Mouse (Mus musculus): ENCODE results near the gene Gngt2.

The Gngt2 gene

DNA sequence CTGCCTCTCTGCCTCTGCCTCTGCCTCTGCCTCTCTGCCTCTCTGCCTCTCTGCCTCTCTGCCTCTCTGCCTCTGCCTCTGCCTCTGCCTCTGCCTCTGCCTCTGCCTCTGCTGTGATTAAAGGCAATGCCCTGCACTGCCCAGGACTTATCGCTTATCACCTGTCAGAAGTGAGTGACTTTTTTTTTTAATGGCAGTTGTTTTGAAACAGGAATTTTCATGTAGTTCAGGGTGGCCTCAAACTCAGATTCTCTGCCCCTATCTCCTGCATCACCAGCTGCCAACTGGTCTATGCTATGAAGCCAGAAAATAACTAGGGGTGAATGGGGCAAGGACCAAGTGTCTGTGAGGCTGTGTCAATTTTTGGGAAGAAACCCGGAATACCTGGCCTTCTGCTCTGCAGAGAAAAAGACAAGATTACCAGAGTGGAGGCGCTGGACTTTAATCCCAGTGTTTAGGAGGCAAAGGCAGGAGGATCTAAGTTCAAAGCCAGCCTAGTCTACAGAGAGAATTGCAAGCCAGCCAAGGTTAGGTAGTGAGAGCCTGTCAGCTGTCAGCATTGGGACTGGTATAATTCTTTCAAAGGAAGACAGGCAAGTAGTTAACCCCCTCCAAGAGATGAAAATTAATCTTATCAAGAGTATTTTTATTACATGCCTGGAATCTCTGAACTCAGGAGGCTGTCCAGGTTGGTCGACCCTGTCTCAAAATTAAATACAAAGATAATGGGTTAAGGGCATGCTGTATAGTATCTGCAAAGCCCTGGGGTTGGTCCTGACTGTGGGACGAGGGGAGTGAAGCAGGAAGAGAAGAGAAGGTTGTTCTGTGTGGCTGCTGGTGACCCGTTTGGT, 10.5 kb upstream of the Gngt2 start:
- DNase-seq (ENCODE audit: low read depth, low spot score): no peak

DNA sequence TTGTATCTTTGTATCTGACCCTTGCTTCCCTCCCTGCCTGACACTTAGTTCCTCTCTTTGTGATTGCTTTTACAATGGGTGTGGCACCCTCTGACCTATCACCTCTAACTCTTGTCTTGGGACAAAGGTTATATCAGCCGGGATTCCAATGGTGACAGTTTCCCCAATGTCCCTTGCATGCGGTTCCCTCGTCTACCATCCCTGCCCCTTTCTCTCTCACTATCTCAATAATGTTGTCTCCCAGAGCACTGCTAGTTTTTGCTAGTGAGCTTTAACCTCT, 9.9 kb upstream of the Gngt2 start:
- DNase-seq (ENCODE audit: low read depth, low spot score): no peak

DNA sequence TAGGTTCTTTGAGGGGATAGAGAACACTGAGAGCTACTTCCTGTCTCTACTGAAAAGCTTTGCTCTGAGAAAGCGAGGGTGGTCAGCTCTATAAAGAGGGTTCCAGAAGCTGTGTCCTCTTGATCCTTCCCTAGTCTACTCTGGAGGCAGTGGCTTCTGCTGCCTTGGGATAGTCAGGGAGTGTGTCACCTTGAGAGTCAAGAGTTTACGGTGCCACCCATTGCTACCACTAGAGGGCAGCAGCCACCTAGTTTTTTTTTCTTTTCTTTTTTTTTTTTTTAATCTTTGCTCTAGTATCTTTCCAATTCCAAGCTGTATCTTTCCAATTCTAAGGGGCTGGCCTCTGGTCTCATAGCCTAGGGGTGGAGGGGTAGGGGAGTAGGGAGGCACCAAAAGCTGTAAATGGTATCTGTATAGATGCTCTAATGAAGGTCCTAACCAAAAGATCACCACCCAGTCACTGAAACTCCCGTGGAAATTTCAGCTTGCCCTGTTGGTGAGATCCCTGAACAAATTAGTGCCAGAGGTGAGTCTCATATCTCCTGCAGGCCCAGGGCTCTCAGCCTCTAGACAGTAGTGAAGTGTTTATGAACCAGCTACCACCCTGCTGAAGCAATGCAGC, 9.4 kb upstream of the Gngt2 start:
- DNase-seq (ENCODE audit: low read depth, low spot score): peak; percentile 82

DNA sequence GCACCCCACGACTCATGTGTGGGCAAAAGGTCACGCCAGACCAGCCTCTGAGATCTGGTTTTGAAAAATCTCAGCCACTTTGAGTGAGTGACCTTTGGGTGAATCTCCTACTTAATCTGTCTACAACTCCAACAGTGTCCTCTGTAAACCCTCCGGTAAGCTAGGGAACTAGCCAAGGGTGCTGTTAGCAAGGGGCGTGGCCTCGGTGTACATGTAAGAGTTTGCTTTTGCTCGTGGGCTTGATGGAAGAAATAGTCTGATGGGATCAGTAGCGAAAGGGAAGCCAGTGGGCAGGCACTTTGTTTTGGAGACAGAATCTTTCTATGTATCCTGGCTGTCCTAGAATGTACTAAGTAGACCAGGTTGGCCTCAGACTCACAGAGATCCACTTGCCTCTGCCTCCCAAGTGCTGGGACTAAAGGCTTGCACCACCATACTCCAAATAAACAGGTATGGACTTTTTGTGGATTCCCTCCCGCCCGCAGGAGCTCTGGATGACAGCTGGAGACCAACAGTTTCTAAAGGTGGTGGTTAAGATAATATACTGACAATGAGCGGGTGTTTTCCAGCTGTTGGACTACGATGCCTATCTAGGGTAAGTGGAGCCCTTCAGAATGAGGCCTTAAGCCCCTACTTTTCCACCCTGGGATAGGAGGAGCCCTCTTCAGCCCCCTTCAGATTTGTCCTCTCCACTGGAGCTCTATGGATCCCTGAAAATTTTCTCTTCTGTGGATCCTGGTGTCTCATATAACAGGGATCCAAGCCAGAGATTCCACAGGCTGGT, 8.6 kb upstream of the Gngt2 start:
- no peak for DNase-seq (ENCODE audit: low read depth, low spot score)

DNA sequence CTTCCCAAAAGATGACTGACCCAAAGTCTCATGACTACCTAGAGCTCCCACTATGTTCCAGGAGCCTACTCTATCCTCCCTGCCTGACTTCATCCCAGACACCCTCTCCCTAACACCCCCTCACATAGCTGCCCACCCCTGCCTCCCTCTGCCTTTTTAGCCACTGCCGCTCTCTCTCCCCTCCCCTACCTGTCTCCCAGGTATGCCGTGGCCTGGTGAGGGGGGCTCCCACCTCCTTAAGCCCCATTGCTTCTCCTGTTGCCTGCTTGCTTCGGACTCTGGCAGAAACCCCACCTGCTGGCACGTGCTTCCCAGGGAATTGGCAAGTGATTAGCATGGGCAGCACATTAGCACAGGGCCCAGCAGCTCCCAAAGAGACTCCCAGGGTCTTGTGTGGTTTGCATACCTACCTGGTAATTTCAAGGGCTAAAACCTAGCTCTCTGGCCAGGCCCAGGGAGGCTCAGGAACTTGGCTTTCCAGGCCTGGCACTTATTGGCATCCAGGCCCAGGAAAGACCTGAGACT, 7.4 kb upstream of the Gngt2 start:
- DNase-seq (ENCODE audit: low read depth, low spot score): no peak

DNA sequence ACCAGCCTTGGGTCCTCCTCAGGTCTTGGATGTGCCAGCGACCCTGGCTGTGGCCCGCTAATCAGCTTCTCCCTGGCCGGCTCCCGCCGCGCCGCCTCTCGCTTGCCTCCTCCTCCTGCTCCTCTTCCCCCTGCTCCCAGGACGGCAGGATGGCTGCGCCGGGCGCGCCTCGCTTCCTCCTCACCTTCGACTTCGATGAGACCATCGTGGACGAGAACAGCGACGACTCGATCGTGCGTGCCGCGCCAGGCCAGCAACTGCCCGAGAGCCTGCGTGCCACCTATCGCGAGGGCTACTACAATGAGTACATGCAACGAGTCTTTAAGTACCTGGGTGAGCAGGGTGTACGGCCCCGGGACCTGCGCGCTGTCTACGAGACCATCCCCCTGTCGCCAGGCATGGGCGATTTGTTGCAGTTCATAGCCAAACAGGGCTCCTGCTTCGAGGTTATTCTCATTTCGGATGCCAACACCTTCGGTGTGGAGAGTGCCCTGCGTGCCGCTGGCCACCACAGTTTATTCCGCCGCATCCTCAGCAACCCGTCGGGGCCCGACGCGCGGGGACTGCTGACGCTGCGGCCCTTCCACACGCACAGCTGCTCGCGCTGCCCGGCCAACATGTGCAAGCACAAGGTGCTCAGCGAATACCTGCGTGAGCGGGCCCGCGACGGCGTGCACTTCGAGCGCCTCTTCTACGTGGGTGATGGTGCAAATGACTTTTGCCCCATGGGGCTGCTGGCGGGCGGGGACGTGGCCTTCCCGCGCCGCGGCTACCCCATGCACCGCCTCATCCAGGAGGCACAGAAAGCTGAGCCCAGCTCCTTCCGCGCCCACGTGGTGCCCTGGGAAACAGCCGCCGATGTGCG, 6.4 kb upstream of the Gngt2 start:
- no peak for DNase-seq (ENCODE audit: low read depth, low spot score)

DNA sequence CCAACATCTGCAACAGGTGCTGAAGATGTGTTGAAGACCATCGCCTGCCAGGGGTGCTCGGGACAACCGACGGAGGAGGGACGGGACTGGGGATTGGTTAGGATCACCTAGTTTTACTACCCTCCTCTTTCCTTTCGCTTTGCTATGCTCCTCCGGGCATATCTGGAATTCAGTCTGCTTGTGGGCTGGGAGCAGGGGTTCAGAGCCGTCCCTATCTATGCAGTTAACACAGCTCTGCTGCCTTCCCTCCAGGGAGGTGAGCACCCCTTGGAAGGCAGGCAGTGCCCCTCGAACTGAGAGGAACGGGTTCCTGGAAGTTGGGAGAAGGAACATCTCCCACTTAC, 5.8 kb upstream of the Gngt2 start:
- DNase-seq (ENCODE audit: low read depth, low spot score): no peak

DNA sequence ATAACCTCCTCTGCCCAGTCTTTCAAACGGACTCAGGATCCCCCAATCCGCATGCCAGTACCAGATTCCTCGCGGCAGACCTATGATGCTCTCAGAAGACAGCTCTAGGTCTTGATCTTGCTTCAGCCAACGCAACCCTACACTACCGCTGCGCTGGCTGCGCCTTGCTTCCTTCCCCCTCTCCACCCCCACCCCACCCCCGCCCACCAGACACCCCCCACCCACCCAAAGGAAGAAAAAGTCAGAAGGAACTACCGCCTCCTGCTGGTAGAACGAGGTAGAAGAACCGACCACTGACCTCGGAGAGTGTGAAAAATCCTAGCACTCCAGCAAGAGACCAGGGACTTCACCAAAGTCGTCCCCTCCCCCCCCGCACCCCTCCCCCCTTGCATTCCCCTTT, 5.4 kb upstream of the Gngt2 start:
- no peak for DNase-seq (ENCODE audit: low read depth, low spot score)

DNA sequence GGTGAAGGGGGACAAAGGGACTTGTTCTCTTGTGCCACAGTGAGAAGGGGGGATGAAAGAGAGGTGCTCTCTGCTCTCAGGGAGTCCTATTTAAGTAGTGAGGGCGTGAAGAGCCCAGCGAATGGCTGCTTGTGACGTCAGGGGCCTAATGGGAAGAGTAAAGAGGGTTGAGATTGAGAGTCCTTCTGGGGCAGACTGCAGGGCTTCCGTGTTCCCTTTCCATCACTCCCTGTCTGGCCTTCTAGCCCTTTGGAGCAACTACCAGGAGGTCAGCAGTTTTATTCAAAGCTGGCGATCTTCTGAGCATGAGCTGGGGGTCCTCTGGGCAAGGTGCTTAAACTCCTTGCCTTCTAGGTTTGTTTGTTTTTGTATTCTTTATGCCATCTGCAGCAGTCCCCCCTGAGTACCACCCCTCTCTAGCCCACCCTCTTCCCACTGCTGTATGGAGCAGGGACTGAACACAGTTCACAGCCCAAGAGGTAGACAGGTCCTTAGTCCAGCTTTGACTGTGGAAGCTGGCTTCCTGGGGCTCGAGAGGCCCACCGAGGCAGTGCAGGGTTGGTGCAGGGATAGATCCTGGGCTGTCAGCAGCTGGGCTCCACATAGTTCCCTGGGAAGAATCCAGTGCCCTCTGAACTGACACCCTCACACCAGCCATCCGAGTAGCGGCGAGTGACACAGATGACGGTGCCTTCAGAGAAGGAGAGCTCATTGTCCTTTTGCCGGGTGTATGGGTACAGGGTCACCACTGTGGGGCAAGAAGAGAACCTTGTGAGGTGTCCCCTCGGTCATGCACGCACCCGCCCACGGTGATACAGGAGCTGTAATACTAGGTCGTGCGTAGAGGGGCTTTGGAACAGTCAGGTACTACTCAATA, 4.6 kb upstream of the Gngt2 start:
- no peak for DNase-seq (ENCODE audit: low read depth, low spot score)

DNA sequence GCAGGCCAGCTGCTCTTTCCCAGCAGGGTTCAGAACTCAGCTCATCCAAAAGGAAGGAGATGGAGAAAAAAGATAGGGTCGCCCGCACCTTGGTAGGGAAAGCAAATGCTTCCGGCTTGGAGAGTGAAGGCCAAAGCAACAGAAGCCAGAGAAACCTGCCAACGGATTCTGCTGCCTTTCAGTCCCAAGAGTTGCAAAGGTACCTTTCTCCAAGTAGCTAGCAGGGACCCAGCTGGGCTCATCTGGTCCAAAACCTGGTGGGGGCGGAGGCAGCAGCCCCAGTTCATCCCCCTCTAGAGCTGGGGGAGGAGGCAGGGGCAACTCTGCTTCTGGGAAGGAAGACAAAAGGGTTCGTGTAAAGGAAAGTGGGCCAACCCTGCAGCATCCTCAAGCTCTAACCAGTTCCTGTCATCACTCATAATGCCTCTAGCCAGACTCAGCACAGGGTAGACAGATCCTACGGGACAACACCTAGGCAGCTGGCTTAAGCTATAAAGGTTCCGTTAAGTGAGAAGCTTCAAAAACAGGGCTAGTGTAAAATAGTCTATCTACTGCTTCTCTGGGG, 3.9 kb upstream of the Gngt2 start:
- no peak for DNase-seq (ENCODE audit: low read depth, low spot score)

DNA sequence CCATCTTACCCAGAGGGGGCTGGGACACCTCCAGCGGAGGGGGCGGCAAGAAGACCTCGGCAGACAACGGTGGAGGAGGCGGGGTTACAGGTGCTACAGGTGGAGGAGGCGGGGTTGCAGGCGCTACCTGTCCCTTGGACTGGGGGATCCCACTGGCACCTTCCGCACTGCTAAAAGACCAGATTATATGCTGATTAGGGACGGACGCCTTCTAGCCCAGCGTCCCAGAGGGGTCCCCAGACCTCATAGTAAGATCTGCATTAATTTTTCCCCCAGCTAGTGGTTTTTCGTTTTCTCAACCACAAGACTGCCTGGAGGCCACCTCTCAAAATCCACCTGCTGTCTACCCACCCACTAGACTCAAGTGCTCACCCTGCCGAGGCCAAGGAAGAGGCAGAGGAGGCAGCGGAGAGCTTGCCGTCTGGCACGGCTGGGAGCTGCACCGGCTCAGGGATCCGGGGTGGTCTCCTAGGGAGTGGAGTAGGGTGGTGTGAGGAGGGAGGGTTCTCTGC, 3.3 kb upstream of the Gngt2 start:
- no peak for DNase-seq (ENCODE audit: low read depth, low spot score)

DNA sequence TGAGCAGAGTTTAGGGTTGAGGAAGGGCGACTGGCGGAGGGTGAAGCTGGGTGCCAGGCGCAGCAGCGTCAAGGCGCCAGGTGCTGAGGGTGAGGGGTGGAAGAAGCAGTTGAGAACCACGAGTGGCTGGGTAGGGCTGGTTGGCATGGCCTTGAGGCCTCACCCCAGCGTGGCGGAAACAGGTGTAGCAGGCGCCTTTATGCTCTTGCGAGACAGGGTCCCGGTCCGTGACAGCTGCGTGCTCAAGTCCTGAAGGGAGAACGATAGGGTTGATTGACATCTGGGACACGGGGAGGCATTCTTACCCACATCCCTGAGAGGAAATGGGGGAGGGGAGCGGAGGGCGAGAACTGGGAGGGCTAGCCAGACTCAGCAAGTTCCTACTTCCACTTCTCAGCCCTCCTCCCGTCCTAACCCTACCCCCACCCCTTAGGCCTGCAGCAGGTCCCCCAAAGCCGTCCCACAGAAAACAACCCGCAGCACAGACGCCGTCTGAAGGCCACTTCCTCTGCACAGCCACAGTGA, 2.8 kb upstream of the Gngt2 start:
- DNase-seq (ENCODE audit: low read depth, low spot score): peak; percentile 70

DNA sequence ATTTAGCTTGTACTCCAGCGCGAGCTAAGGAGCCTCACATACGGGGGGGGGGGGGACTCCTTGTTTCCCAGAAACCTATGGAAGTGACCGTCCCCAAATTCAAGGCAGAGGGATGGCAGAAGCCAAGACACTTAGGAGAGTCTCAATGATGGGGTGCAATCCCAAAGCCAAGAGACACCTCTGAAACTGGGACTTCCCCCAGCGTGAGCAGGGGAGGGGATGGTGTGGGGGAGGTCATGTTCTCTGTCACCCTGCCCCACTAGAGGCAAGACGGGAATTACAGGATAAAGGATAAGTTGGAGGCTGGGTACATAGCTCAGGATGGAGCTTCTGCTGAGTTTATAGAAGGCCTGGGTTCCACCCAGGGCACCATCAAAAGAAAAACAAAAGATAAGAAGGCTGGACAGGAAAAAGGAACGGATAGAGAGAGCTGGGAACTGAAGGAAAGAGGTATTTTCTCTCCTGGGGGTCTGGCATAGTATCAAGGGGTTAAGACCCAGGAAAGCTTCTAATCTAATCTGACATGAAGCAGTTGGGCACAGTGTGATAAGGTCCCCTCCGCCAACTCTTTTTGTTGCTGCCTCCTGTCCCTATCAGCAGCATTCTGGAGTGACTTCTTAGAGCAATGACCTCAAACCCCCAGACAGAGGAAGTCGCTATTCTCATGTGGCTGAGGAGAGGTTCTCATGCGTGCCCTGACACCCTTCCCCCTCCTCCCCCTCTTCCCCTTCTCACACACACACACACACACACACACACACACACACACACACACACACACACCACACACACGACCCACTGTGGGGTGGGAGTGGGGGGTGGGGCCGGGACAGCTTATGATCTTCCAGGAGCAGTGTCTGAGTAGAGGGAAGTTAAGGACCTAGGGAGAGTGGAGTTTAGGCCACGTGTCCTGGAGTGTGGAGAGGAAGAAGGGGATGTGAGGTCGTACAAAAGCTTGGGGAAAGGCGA, 2.0 kb upstream of the Gngt2 start:
- peak; percentile 46 for DNase-seq (ENCODE audit: low read depth, low spot score)

DNA sequence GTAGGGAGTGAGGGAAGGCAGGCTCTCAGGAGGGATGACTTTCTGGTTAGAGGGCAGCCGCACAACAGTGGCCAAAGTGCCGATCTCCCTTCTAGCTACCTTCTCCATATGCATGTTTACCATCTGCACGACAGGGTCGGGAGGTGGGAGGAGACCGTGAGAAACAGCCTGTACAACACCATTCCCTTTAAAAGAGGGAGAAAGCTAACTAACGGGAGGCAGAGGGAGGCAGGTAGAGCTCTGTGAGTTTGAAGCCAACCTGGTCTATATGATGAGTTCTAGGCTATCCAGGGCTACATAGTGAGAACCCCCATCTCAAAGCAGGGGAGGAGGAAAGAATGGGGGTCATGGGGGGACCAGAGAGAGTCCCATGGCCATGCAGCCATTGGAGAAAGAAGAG, 1.2 kb upstream of the Gngt2 start:
- DNase-seq (ENCODE audit: low read depth, low spot score): no peak

DNA sequence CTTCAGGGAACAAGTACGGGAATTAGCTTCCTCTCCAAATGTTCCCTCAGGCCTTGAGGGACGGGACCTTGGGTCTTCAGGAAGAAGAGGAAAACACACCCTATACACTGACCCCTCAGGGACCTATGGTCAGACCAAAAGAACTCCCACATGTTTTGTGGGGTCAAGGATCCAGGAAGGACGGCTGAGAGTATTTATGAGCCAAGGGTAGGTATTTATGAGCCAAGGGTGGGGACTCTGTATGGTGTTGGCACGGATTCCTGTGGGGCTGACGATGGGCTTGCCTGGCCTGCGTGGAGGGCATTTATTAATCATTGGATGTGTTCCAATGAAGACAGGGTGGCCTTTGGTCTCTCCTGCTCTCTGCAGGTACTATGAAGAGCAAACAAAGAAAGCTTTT, 583 bp upstream of the Gngt2 start:
- no peak for DNase-seq (ENCODE audit: low read depth, low spot score)

DNA sequence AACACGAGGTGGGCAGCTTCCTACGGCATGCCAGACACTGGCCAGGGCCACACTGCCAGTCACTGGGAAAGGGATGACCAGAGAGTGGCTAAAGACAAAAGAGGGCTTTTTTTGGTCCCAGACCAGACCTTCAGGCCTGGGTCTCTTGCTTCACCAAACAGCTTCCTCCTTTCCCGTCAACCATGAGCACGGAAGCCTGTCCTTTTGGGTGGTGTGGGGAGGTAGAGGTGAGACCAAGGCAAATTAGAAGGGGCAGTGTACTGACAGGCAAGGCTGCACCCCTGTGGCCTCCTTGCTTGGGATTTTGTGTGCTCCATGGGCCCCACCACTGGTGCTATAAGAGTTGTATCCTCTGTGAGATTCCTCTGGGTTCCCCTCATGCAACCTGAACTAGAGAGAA, 1.6 kb downstream of the Gngt2 start:
- DNase-seq (ENCODE audit: low read depth, low spot score): no peak

DNA sequence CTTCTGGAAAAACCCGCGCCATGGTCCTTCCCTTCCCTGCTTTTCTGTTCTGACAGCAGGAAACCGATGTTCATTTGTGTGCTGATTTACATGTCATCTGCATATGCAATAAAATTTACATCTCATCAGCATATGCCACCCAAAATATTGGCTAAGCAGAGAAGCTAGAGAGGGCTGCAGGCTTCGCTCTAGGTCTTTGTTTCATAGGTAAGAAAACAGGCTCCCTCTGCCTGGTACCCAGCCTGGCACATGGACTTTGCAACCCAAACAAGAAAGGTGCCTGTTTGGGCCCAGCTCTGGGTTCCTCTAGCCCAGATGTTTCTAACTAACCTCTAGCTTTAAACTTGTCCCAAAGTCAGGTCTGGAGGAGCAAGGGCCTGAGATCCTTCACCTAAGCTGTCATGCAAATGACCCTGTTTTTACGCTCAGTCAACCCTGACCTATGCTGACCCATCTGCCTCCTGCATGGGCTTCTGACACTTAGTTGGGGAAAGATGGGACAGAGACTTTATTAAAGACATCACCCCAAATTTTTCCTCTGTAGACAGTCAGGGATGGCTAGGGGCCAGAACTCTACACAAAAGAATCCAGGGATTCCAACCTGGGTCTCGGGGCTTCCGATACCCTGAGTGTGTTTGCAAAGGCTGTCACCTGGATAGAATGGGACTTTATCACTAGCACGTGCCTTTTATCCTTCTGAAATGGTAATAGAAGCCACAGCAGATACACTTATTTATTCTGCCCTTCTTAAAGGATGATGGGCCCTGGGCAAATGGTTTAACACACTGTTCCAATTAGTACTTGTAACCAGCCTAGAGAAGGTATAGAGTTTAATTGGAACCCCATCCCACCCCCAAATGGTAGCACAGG, 2.2 kb downstream of the Gngt2 start:
- no peak for DNase-seq (ENCODE audit: low read depth, low spot score)

Data from brain, adult 2 months (tissue).